Mouse (Mus musculus): Measurements from ENCODE around the gene Gm17304.

Gene Gm17304

GRCm38 (mm10) chr5:106608798-106609197 is at the start of gene Gm17304:
Gene Gm17304 (plus strand): TSS chr5:106609098.
- no peak for DNase-seq (ENCODE audit: low spot score)

GRCm38 (mm10) chr5:106560631-106561498 is 48.0 kb upstream of the Gm17304 start:
- DNase-seq (ENCODE audit: low spot score) = no peak

- DNase-seq (ENCODE audit: low spot score) = no peak
These were observed 47.4 kb upstream of the Gm17304 start for GRCm38 (mm10) chr5:106561499-106561822.

GRCm38 (mm10) chr5:106566025-106566424 is 42.9 kb upstream of the Gm17304 start:
- no peak for DNase-seq (ENCODE audit: low spot score)

- DNase-seq (ENCODE audit: low spot score) = no peak
These were observed 34.9 kb upstream of the Gm17304 start for GRCm38 (mm10) chr5:106573742-106574559.

GRCm38 (mm10) chr5:106574560-106574946 is 34.3 kb upstream of the Gm17304 start:
- DNase-seq (ENCODE audit: low spot score) = peak; percentile 57

GRCm38 (mm10) chr5:106575098-106575497 is 33.8 kb upstream of the Gm17304 start:
- DNase-seq (ENCODE audit: low spot score) = no peak

GRCm38 (mm10) chr5:106577237-106577888 is 31.5 kb upstream of the Gm17304 start:
- no peak for DNase-seq (ENCODE audit: low spot score)

GRCm38 (mm10) chr5:106580943-106581342 is 28.0 kb upstream of the Gm17304 start:
- DNase-seq (ENCODE audit: low spot score) = no peak

GRCm38 (mm10) chr5:106589006-106589405 is 19.9 kb upstream of the Gm17304 start:
- DNase-seq (ENCODE audit: low spot score) = no peak

GRCm38 (mm10) chr5:106589670-106590069 is 19.2 kb upstream of the Gm17304 start:
- DNase-seq (ENCODE audit: low spot score) = no peak

- no peak for DNase-seq (ENCODE audit: low spot score)
These were observed 18.2 kb upstream of the Gm17304 start for GRCm38 (mm10) chr5:106590686-106591085.

GRCm38 (mm10) chr5:106594388-106594787 is 14.5 kb upstream of the Gm17304 start:
- no peak for DNase-seq (ENCODE audit: low spot score)

- no peak for DNase-seq (ENCODE audit: low spot score)
These were observed 11.4 kb upstream of the Gm17304 start for GRCm38 (mm10) chr5:106597472-106597871.

- DNase-seq (ENCODE audit: low spot score) = no peak
These were observed 9.4 kb upstream of the Gm17304 start for GRCm38 (mm10) chr5:106599482-106599881.

- DNase-seq (ENCODE audit: low spot score) = no peak
These were observed 4.5 kb upstream of the Gm17304 start for GRCm38 (mm10) chr5:106604381-106604780.

- DNase-seq (ENCODE audit: low spot score) = no peak
These were observed 3.8 kb upstream of the Gm17304 start for GRCm38 (mm10) chr5:106605096-106605495.

- no peak for DNase-seq (ENCODE audit: low spot score)
These were observed 1.8 kb upstream of the Gm17304 start for GRCm38 (mm10) chr5:106607081-106607480.

GRCm38 (mm10) chr5:106612151-106612550 is 3.3 kb downstream of the Gm17304 start:
- no peak for DNase-seq (ENCODE audit: low spot score)

- DNase-seq (ENCODE audit: low spot score) = no peak
These were observed 5.7 kb downstream of the Gm17304 start for GRCm38 (mm10) chr5:106614570-106614969.

GRCm38 (mm10) chr5:106615006-106615405 is 6.1 kb downstream of the Gm17304 start:
- no peak for DNase-seq (ENCODE audit: low spot score)

- no peak for DNase-seq (ENCODE audit: low spot score)
These were observed 11.5 kb downstream of the Gm17304 start for GRCm38 (mm10) chr5:106620446-106620845.

- DNase-seq (ENCODE audit: low spot score) = no peak
These were observed 13.3 kb downstream of the Gm17304 start for GRCm38 (mm10) chr5:106622193-106622592.
